Mouse (Mus musculus): ENCODE data around the gene Fam98b. TPM values are rescaled to one million over a fixed set of nuclear protein-coding genes. Genes with fewer than 3 reads are reported as not detected.

The Fam98b gene
- 10 to 100 TPM; 21.1 to 21.3 TPM for total RNA-seq (2023)

DNA sequence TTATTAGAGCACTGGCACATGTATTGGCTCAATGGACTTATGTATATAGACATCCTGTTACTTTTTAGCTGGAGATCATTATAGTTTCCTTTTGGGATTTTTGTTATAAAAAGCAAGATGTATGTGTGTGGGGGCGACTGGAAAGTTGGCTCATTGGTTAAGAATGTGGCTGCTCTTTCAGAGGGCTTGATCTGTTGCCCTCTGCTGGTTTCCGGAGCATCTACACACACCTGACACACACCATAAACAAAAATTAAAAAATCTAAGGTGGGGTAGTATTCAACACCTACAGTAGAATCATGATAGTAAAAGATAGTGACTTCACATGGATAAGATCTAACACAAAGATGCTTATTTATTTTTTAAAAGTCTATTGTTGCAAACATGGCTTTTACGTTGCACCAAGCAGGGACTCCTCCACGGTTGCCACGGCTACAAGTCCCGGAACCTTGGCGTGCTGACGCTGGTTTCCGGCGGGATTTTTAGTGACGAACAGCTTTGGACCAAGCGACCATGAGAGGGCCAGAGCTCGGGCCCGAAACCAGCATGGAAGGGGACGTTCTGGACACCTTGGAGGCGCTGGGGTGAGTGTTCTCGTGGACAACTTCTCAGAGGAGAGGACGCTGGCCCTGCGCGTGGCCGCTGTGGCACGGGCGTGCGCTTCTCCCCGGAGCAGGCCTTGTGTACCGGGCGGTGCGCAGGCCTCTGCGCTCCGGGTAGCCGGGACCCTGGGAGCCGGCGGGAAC is at the start of gene Fam98b:
Gene Fam98b (plus strand): TSS at position 485 of the 746 bp plus-strand sequence.

Other genes with a start within 250 kb of the Fam98b start
- gene Spred1, start 128.4 kb upstream of the Fam98b start, total RNA-seq (2023): 1 to 10 TPM; 4.7 to 7.6 TPM
- gene Rasgrp1, start 93.3 kb downstream of the Fam98b start, total RNA-seq (2023): 1 to 10 TPM; 1.1 to 2.5 TPM